Mouse (Mus musculus): ENCODE data around the gene Spdef.

The Spdef gene

GRCm38 (mm10) chr17:27678924-27679813, 49.6 kb downstream of the Spdef start:
- CTCF ChIA-PET: no interaction called here

- CTCF ChIA-PET: interaction anchor here (0.6 kb wide), 2 partner anchors 526 to 734 kb away, joined by 4 to 8 read pairs; no protein-coding TSS in a partner anchor
Observed at GRCm38 (mm10) chr17:27677756-27678155, 51.0 kb downstream of the Spdef start.

GRCm38 (mm10) chr17:27676270-27676669, 52.5 kb downstream of the Spdef start:
- CTCF ChIA-PET: no interaction called here

- CTCF ChIA-PET: no interaction called here
Observed at GRCm38 (mm10) chr17:27675453-27675852, 53.3 kb downstream of the Spdef start.

GRCm38 (mm10) chr17:27673945-27674344, 54.8 kb downstream of the Spdef start:
- CTCF ChIA-PET: no interaction called here

GRCm38 (mm10) chr17:27671720-27672119, 57.0 kb downstream of the Spdef start:
- CTCF ChIA-PET: no interaction called here
